Mouse (Mus musculus) lung, postnatal 0 days (tissue): ENCODE measurements at regions not wholly inside any gene's neighbourhood (a gene's known extent, or its start where the extent isn't known, plus 50 kb on each side); places are given as distances from the start of the nearest gene placed in this dataset.

Experiments used
- CTCF ChIP-seq: IDR thresholded peaks from 2 replicates; pipeline ENCODE4 v1.5.1; 2016; ENCODE audit warnings: antibody characterized with exemption, mild to moderate bottlenecking
- EP300 ChIP-seq: IDR thresholded peaks from 2 replicates; pipeline ENCODE4 v1.6.1; 2016; ENCODE audit warnings: antibody characterized with exemption, mild to moderate bottlenecking, control low read depth

GRCm38 (mm10) chr1:63954876-63955513 is 167.1 kb downstream of the Klf7 start:
- no peak for TF ChIP-seq EP300
- TF ChIP-seq CTCF: no peak
